Mouse (Mus musculus) thymus, postnatal 36 days (tissue): ENCODE results near the gene Plxnb2.
A peak's percentile ranks its signal among the peaks of the same experiment; 100 is the strongest.

ENCODE experiments used
- DNase-seq, 2 experiments: peaks; one replicate each; pipeline ENCODE4 v3.0.0; 2022; ENCODE audit warnings: mixed read lengths in 2 of 2

The Plxnb2 gene

GRCm38 (mm10) chr15:89125351-89125750 lies 55.2 kb downstream of the Plxnb2 start:
- DNase-seq = no peak

DNA sequence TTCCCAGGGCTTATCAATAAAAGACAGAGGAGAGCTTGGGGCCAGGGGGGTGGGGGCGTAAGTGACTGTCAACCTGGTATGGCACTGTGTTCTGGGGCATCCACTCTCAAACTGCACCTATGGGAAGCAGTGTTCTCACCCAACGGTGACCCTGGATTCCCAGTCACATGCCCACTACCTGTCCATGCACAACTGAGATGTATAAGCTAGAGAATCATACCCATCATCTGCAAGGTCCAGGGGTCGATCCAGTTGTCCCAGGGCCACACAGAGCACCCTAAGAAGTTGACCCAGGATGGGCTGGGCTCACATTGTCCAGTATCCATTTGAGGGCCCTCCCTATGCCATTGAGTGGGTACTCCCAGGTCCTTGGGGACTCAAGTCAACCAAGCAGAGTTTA lies 56.3 kb downstream of the Plxnb2 start:
- no peak for DNase-seq

- peak; percentile 33 to 48 for DNase-seq
Observed at GRCm38 (mm10) chr15:89123595-89123994, 57.0 kb downstream of the Plxnb2 start.

GRCm38 (mm10) chr15:89122649-89123366 lies 57.8 kb downstream of the Plxnb2 start, which contains the start of gene Tubgcp6:
Tubgcp6 (minus strand) TSS chr15:89123112.
- peak; percentile 92 for DNase-seq

GRCm38 (mm10) chr15:89118007-89118406 lies 62.6 kb downstream of the Plxnb2 start:
- peak in 1 of 2 experiments; percentile 18 for DNase-seq

- DNase-seq = no peak
Observed at GRCm38 (mm10) chr15:89110147-89110546, 70.4 kb downstream of the Plxnb2 start.

DNA sequence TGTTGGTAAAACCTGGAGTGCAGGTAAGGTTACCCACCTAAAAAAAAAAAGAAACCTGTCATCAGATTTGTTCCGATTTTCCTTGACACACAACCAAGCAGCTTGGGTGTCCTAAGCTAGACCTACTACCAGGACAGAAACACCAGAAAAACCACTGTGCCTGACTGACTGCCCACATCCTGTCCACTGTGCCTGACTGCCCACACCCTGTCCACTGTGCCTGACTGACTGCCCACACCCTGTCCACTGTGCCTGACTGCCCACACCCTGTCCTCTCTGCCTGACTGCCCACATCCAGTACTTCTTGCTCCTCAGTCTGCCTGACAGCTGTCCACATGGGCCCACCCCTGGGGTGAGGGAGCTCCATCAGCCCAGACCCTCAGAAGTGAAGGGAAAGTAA lies 73.6 kb downstream of the Plxnb2 start:
- DNase-seq = no peak

- DNase-seq = no peak
Observed at GRCm38 (mm10) chr15:89106073-89106472, 74.5 kb downstream of the Plxnb2 start.
